Mouse (Mus musculus) ES-E14 (cell line): Measurements from ENCODE around the gene Satb2.

Experiments used
- CHD2 ChIP-seq: IDR thresholded peaks from 2 replicates; pipeline ENCODE4 v1.6.1; 2014; ENCODE audit warnings: mild to moderate bottlenecking, low read depth, low read length, inconsistent platforms
- HCFC1 ChIP-seq: IDR thresholded peaks from 2 replicates; pipeline ENCODE4 v1.6.1; 2012; ENCODE audit warnings: low read length, inconsistent platforms, borderline replicate concordance; ENCODE audit not compliant: insufficient read depth
- MAFK ChIP-seq: IDR thresholded peaks from 2 replicates; pipeline ENCODE4 v1.6.1; 2014; ENCODE audit warnings: mild to moderate bottlenecking, low read depth, low read length, inconsistent platforms; ENCODE audit not compliant: insufficient read depth
- ZC3H11A ChIP-seq: IDR thresholded peaks from 2 replicates; pipeline ENCODE4 v1.6.1; 2012; ENCODE audit warnings: low read depth, mild to moderate bottlenecking, inconsistent platforms, low read length, borderline replicate concordance

DNA sequence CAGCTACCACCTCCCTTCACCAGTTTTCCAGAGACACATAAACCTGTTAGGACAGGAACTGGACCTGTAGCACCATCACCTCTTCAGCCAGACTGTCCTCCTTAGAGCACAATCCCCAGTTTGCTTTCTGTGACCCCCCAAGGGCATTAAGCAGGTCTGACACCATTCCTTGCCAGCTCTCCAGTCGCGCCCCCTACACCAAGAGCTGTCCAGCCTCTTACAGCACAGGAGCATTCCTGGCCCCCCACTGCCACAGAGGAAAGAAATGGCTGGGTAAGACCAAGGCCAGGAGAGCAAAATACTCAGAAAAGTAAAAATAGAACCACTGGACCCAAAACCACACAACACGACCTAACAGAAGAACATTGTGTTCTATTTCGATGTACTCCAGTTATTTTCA is 48.4 kb downstream of the Satb2 start:
- TF ChIP-seq MAFK (no peak), HCFC1 (no peak), ZC3H11A (no peak), CHD2 (no peak)
